Mouse (Mus musculus) embryonic fibroblast, embryonic 13.5 days (primary cell): ENCODE data around the gene Mrpl18.

Experiments
- CTCF ChIP-seq: IDR thresholded peaks from 2 replicates; pipeline ENCODE4 v1.5.1; 2011; ENCODE audit warnings: mild to moderate bottlenecking, control low read depth, low read length, moderate library complexity, borderline replicate concordance; ENCODE audit not compliant: insufficient read depth
- POLR2A ChIP-seq: IDR thresholded peaks from 2 replicates; pipeline ENCODE4 v1.6.1; 2011; ENCODE audit warnings: low read depth, mild to moderate bottlenecking, control low read depth, low read length, moderate library complexity

DNA sequence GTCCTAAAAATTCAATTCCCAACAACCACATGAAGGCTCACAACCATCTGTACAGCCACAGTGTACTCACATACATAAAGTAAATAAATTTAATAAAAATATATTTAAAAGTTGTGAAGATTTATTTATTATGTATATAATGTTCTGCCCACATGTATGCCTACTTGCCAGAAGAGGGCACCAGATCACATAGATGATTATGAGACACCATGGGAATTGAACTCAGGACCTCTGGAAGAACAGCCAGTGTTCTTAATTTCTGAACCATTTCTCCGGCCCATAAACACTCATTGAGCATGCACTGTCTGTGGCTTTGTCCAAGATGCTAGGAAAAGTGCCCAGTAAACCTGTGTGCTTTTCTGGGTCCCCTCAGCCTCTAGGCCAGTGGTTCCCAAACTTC lies 34.9 kb downstream of the Mrpl18 start:
- no peak for TF ChIP-seq CTCF
- TF ChIP-seq POLR2A = no peak
